Mouse (Mus musculus): ENCODE measurements around the gene P2ry14.

P2ry14 gene

GRCm38 (mm10) chr3:59153424-59153823, at the start of gene P2ry14:
TSS of gene P2ry14 (minus strand) at chr3:59153618.
- DNase-seq (ENCODE audit: low spot score in 2 of 2): no peak

GRCm38 (mm10) chr3:59197329-59197948, 44.0 kb upstream of the P2ry14 start:
- DNase-seq (ENCODE audit: low spot score in 2 of 2): no peak

- DNase-seq (ENCODE audit: low spot score in 2 of 2): no peak
Observed at GRCm38 (mm10) chr3:59194938-59195337, 41.5 kb upstream of the P2ry14 start, which contains the start of gene Gpr87. TSS of gene Gpr87 (minus strand) at chr3:59195104.

GRCm38 (mm10) chr3:59194099-59194498, 40.7 kb upstream of the P2ry14 start:
- no peak for DNase-seq (ENCODE audit: low spot score in 2 of 2)

- no peak for DNase-seq (ENCODE audit: low spot score in 2 of 2)
Observed at GRCm38 (mm10) chr3:59191674-59192073, 38.3 kb upstream of the P2ry14 start.

GRCm38 (mm10) chr3:59187336-59187735, 33.9 kb upstream of the P2ry14 start:
- no peak for DNase-seq (ENCODE audit: low spot score in 2 of 2)

GRCm38 (mm10) chr3:59185662-59186061, 32.2 kb upstream of the P2ry14 start:
- no peak for DNase-seq (ENCODE audit: low spot score in 2 of 2)

GRCm38 (mm10) chr3:59182129-59182528, 28.7 kb upstream of the P2ry14 start:
- DNase-seq (ENCODE audit: low spot score in 2 of 2): no peak

- no peak for DNase-seq (ENCODE audit: low spot score in 2 of 2)
Observed at GRCm38 (mm10) chr3:59181134-59181533, 27.7 kb upstream of the P2ry14 start.

GRCm38 (mm10) chr3:59176871-59177270, 23.5 kb upstream of the P2ry14 start:
- DNase-seq (ENCODE audit: low spot score in 2 of 2): no peak

GRCm38 (mm10) chr3:59175234-59175633, 21.8 kb upstream of the P2ry14 start:
- peak; percentile 46 to 72 for DNase-seq (ENCODE audit: low spot score in 2 of 2)

- no peak for DNase-seq (ENCODE audit: low spot score in 2 of 2)
Observed at GRCm38 (mm10) chr3:59174426-59175154, 21.2 kb upstream of the P2ry14 start.

GRCm38 (mm10) chr3:59169921-59170627, 16.7 kb upstream of the P2ry14 start:
- no peak for DNase-seq (ENCODE audit: low spot score in 2 of 2)

GRCm38 (mm10) chr3:59169215-59169614, 15.8 kb upstream of the P2ry14 start:
- no peak for DNase-seq (ENCODE audit: low spot score in 2 of 2)

GRCm38 (mm10) chr3:59168476-59168875, 15.1 kb upstream of the P2ry14 start:
- no peak for DNase-seq (ENCODE audit: low spot score in 2 of 2)

- DNase-seq (ENCODE audit: low spot score in 2 of 2): peak in 1 of 2 experiments; percentile 58
Observed at GRCm38 (mm10) chr3:59167417-59168054, 14.1 kb upstream of the P2ry14 start.

- no peak for DNase-seq (ENCODE audit: low spot score in 2 of 2)
Observed at GRCm38 (mm10) chr3:59160465-59160864, 7.0 kb upstream of the P2ry14 start.

GRCm38 (mm10) chr3:59157048-59157447, 3.6 kb upstream of the P2ry14 start:
- no peak for DNase-seq (ENCODE audit: low spot score in 2 of 2)

GRCm38 (mm10) chr3:59155404-59155803, 2.0 kb upstream of the P2ry14 start:
- DNase-seq (ENCODE audit: low spot score in 2 of 2): no peak

GRCm38 (mm10) chr3:59154888-59155287, 1.5 kb upstream of the P2ry14 start:
- DNase-seq (ENCODE audit: low spot score in 2 of 2): no peak

- no peak for DNase-seq (ENCODE audit: low spot score in 2 of 2)
Observed at GRCm38 (mm10) chr3:59150624-59151023, 2.8 kb downstream of the P2ry14 start.

- DNase-seq (ENCODE audit: low spot score in 2 of 2): no peak
Observed at GRCm38 (mm10) chr3:59149646-59150045, 3.8 kb downstream of the P2ry14 start.
